8 mouse cellular contexts compared by ENCODE assay signal in genomic region chrX:16894377-16895175, GRCm38 (mm10). TPM values are rescaled to one million over a fixed set of nuclear protein-coding genes. Genes with fewer than 3 reads are reported as not detected.
DNase-seq lines count a peak whose midpoint lies in the region; ATAC-seq lines count a peak whose summit lies in the region.

No protein-coding gene starts in this region.

- peak; percentile 31 for DNase-seq in adrenal gland, adult 2 months
- DNase-seq in adrenal gland, postnatal 4 days (ENCODE audit: low spot score in 2 of 2): no peak
- peak; percentile 67 for DNase-seq in 416B (ENCODE audit: low read depth)
- peak; percentile 72 for DNase-seq in cerebellum, adult 9-11 months
- peak; percentile 40 for DNase-seq in kidney, postnatal 14 days
- DNase-seq in spleen, postnatal 4 days (ENCODE audit: low spot score in 2 of 2): no peak

- H3K4me2 ChIP-seq in heart, embryonic 16.5 days (ENCODE audit: low read depth, low read length): no peak overlapping the region
- no peak overlapping the region for H3K4me2 ChIP-seq in neural tube, embryonic 13.5 days

- H3K36me3 ChIP-seq in heart, embryonic 16.5 days (ENCODE audit: control insufficient read depth, insufficient read depth): no peaks in the 10 kb centered on the region
- H3K36me3 ChIP-seq in neural tube, embryonic 13.5 days: no peaks in the 10 kb centered on the region

- no peaks in the 10 kb centered on the region for H3K4me1 ChIP-seq in heart, embryonic 16.5 days (ENCODE audit: control insufficient read depth, insufficient read depth, low read length)
- H3K4me1 ChIP-seq in neural tube, embryonic 13.5 days (replicated peaks): no peaks in the 10 kb centered on the region; the same call in 1 of the 2 replicates

- H3K4me3 ChIP-seq in heart, embryonic 16.5 days (ENCODE audit: low read length): no peak overlapping the region
- no peak overlapping the region for H3K4me3 ChIP-seq in neural tube, embryonic 13.5 days

- no peak overlapping the region for H3K9ac ChIP-seq in heart, embryonic 16.5 days (ENCODE audit: low read length)
- H3K9ac ChIP-seq in neural tube, embryonic 13.5 days: no peak overlapping the region

- 32% methylated on average over 5 of the region's 5 CpGs for WGBS in heart, embryonic 16.5 days
- WGBS in neural tube, embryonic 13.5 days: 41% methylated on average over 5 of the region's 5 CpGs

- H3K9me3 ChIP-seq in heart, embryonic 16.5 days (replicated peaks; ENCODE audit: control insufficient read depth, low read length): no peaks in the 10 kb centered on the region
- H3K9me3 ChIP-seq in neural tube, embryonic 13.5 days: no peaks in the 10 kb centered on the region

- ATAC-seq in heart, embryonic 16.5 days (replicated peaks; ENCODE audit: extremely low read depth, insufficient read depth, low FRiP score): peak; percentile 45; the same call in 1 of the 2 replicates
- peak; percentile 98 for ATAC-seq in neural tube, embryonic 13.5 days (ENCODE audit: low read depth)

- no peaks in the 10 kb centered on the region for H3K27me3 ChIP-seq in heart, embryonic 16.5 days (ENCODE audit: control insufficient read depth, insufficient read depth, low read length)
- no peaks in the 10 kb centered on the region for H3K27me3 ChIP-seq in neural tube, embryonic 13.5 days

- H3K27ac ChIP-seq in heart, embryonic 16.5 days (ENCODE audit: low read length): no peak overlapping the region
- peak overlapping the region; percentile 23; the same call in 1 of the 2 replicates for H3K27ac ChIP-seq in neural tube, embryonic 13.5 days (replicated peaks)

RNA-seq across cellular contexts. Expression of gene Ndp, which starts 17.0 kb away (rescaled TPM):
- total RNA-seq in adrenal gland, adult 2 months (2021): not detected
- 0.28 TPM in 1 of 2 replicates, not detected in the other for polyA plus RNA-seq in adrenal gland, adult 2 months (2012; rRNA removed)
- total RNA-seq in adrenal gland, postnatal 4 days (2021): under 1 TPM; 0.50 to 0.56 TPM
- 0.75 and 0.79 TPM in 2 replicates for polyA plus RNA-seq in heart, embryonic 16.5 days (2015; fragmentation: Nextera tagmentation; extraction: Ambion mirVana)
- polyA plus RNA-seq in neural tube, embryonic 13.5 days (2015; fragmentation: Nextera tagmentation; extraction: Ambion mirVana): 8.6 and 8.8 TPM in 2 replicates

Comparison
In these comparisons a context has a peak if more than half of its experiments do, and no peak if none do; other contexts are left out.
1. DNase-seq: peak in adrenal gland, adult 2 months (single experiment), 416B (single experiment), cerebellum, adult 9-11 months (single experiment) and kidney, postnatal 14 days (single experiment); none in adrenal gland, postnatal 4 days (0 of 2) and spleen, postnatal 4 days (0 of 2).